Mouse (Mus musculus): Measurements from ENCODE around the gene Rtl8a. TPM values are rescaled to one million over a fixed set of nuclear protein-coding genes. Genes with fewer than 3 reads are reported as not detected.
"Not testable (repeated sequence)": the region's sequence is repeated elsewhere in the genome, so short reads cannot be mapped to it uniquely, and the experiment has no call there.

Rtl8a gene
- total RNA-seq (2021): 100 to 1,000 TPM; 223 to 237 TPM

- intact Hi-C loops (cut with DNase I): not testable (repeated sequence)
- peak; percentile 88 for DNase-seq
Observed at GRCm38 (mm10) chrX:53642980-53643961, at the start of gene Rtl8a. TSS of gene Rtl8a (minus strand) at chrX:53643682.

- DNase-seq: no peak
- intact Hi-C loops (cut with DNase I): no loop called here
Observed at GRCm38 (mm10) chrX:53693141-53693540, 49.7 kb upstream of the Rtl8a start.

DNA sequence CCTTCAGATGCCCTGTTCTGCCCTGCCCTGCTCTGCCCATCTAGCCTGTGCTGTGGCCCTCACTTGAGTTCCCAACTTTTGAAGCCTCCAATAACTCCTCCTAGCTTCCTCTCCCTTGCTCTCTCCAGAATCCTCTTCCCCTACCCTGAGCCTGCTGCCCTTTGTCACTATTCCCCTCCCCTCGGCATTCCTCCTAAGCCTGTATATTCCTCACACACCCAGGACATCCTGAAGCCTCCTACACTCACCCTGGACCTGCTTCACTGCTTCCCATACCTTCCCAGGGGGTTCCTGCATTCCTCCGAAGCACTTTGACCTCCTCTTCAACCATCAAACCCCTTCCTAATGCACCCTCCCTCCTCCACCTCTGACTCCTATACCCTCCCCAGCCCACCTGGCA is 48.6 kb upstream of the Rtl8a start:
- DNase-seq: no peak
- intact Hi-C loops (cut with DNase I): no loop called here

GRCm38 (mm10) chrX:53684676-53685075 is 41.2 kb upstream of the Rtl8a start:
- intact Hi-C loops (cut with DNase I); DNase-seq: not testable (repeated sequence)

- DNase-seq; intact Hi-C loops (cut with DNase I): not testable (repeated sequence)
Observed at GRCm38 (mm10) chrX:53682650-53683049, 39.2 kb upstream of the Rtl8a start.

DNA sequence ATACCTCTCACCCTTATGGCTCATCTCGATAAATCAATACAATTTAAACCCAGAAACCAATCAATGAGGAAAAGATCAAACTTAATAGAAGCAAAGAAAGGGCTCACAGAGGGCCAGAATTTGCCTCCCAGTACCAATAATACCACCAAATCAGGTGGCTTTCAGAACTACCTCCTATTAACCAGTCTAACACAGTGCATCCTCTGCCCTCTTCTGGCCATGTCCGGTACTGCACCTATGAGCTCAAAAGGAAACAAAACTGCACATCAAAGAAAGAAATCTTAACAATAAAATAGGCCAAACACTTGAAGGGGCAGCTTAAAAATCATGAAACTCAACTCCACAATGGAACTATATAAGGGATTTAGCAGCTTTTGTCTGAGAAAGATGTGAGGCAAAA is 33.5 kb upstream of the Rtl8a start:
- intact Hi-C loops (cut with DNase I): not testable (repeated sequence)
- peak; percentile 51 to 76 for DNase-seq

DNA sequence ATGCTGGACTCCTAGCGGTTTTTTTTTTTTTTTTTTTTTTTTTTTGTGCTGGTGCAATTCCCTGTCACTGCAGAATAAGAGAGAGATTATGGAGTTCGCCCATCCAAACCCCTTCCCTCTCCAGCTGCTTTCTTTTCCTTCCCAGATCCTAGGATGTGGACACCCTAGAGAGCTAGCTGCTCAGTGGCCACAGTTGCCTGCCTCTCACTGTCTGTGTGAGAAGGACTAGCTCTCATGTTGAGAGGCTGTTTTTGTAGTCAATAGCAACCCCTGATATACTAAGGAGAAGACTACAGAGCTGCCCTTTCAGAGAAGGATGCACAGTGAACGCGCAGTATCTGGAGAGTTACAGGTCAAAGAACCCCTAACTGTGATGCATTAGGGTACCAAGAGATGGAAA is 27.2 kb upstream of the Rtl8a start:
- intact Hi-C loops (cut with DNase I): loop anchor here (5.0 kb wide), 1 partner anchor 63 kb away; the partner anchor contains the start of genes Gm14597 and Rtl8c
- DNase-seq: peak in 1 of 2 experiments; percentile 5

GRCm38 (mm10) chrX:53670294-53670693 is 26.8 kb upstream of the Rtl8a start, which contains the start of gene Rtl8b:
TSS of gene Rtl8b (minus strand) at chrX:53670408.
- intact Hi-C loops (cut with DNase I): loop anchor here (5.0 kb wide), 1 partner anchor 63 kb away; the partner anchor contains the start of genes Gm14597 and Rtl8c

GRCm38 (mm10) chrX:53669557-53670270 is 26.2 kb upstream of the Rtl8a start:
- intact Hi-C loops (cut with DNase I): loop anchor here (5.0 kb wide), 1 partner anchor 62 kb away; the partner anchor contains the start of genes Gm14597 and Rtl8c
- not testable (repeated sequence) for DNase-seq

More at GRCm38 (mm10) chrX:53670294-53670693, 26.8 kb upstream of the Rtl8a start, which contains the start of gene Rtl8b:
- DNase-seq: peak; percentile 86 to 87

DNA sequence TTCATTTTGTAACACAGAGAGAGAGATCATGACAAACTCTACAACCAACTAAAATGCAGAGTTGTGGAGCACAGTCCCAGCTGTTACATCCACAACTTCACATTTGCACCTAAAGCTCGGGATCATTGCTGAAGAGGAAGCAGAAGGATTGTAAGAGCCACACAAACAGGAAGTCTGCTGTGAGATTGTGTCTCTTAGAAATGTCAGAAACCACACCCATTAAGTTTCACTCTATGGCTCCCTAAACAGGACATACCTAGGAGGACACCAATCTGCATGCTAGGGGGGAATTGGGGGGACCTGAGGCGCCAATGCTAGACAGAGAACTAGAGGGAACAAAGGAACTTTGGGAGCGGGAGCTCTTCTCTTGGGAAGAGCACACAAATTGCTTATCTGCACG is 9.4 kb upstream of the Rtl8a start:
- intact Hi-C loops (cut with DNase I); DNase-seq: not testable (repeated sequence)

DNA sequence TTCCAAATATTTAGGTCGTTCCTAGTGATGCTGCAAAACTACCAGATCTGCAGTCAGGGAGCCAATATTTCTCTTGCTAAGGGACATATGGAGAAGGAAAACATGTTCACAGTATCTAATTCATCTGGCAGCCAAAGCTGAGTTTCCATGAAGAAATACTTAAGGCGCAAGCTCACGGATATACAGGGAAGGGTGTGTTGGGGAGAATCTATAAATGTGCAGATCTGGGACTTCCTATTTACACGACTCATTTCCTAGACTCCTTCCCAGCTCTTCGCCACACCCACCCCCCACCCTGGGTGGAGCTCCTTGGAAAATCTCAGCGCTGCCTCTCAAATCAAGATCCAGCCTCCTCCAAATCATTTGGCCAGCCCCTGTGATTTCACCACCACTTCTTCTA is 2.4 kb upstream of the Rtl8a start:
- no peak for DNase-seq
- intact Hi-C loops (cut with DNase I): no loop called here

DNA sequence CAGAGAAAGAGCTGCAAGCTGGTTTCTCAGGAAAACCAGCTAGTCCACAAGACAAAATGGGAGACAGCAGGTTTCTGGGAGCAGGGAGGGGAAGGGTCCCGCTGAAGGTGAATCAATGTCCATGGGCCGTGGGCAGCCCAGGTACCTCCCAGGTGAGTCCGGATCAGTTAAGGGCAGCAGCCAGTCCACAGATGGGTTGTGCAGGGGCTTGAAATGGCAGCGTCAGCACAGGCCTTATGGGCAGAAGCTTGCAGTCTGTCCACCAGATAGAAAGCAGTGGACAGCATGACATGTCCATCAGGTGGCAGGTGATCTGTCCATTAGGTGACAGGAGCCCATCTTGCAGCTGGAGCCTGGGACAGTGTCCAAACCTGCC is 890 bp downstream of the Rtl8a start:
- peak; percentile 5 to 7 for DNase-seq
- intact Hi-C loops (cut with DNase I): not testable (repeated sequence)

GRCm38 (mm10) chrX:53638107-53638506 is 5.4 kb downstream of the Rtl8a start:
- not testable (repeated sequence) for DNase-seq

GRCm38 (mm10) chrX:53611395-53611794 is 32.1 kb downstream of the Rtl8a start:
- intact Hi-C loops (cut with DNase I); DNase-seq: not testable (repeated sequence)

More at GRCm38 (mm10) chrX:53638107-53638506, 5.4 kb downstream of the Rtl8a start:
- intact Hi-C loops (cut with DNase I): not testable (repeated sequence)

DNA sequence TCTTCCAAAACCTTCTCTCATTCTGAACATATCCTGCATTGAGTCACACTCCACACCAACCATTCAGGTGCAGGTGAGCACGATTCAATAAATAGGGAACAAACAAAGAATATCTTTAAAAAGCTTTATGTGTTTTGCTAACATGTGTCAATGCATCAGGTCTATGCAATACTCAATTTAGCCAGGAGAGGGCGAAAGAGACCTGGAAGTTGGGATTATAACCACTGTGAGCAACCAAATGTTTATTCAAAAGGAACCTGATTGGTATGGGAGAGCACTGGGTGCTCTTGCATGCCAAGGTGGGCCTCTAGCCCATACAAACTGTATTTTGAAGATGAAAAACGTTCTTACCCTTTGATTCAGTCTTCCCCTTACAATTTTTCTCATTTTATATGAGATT is 32.9 kb downstream of the Rtl8a start:
- intact Hi-C loops (cut with DNase I): no loop called here
- peak; percentile 80 to 83 for DNase-seq

DNA sequence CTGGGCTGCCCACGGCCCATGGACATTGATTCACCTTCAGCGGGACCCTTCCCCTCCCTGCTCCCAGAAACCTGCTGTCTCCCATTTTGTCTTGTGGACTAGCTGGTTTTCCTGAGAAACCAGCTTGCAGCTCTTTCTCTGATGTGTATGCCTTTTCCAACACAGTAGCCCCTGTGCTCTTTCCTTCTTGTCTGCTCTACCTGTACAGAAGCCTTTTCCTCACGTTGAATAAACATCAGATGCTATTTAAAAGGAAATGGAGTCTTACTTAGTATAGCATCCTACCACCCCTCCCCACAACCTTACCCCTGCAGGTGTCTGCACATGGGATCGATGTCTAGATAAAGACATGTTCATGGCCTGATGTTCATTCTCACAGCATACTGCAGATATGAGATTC is 34.6 kb downstream of the Rtl8a start, which contains the start of gene Gm14597:
Gene Gm14597, minus strand, starts transcription at position 101 of the 400 bp plus-strand sequence.
- intact Hi-C loops (cut with DNase I): loop anchor here (5.0 kb wide), 2 partner anchors 63 to 188 kb away; partner anchors contain the start of genes Rtl8b and Xlr

DNA sequence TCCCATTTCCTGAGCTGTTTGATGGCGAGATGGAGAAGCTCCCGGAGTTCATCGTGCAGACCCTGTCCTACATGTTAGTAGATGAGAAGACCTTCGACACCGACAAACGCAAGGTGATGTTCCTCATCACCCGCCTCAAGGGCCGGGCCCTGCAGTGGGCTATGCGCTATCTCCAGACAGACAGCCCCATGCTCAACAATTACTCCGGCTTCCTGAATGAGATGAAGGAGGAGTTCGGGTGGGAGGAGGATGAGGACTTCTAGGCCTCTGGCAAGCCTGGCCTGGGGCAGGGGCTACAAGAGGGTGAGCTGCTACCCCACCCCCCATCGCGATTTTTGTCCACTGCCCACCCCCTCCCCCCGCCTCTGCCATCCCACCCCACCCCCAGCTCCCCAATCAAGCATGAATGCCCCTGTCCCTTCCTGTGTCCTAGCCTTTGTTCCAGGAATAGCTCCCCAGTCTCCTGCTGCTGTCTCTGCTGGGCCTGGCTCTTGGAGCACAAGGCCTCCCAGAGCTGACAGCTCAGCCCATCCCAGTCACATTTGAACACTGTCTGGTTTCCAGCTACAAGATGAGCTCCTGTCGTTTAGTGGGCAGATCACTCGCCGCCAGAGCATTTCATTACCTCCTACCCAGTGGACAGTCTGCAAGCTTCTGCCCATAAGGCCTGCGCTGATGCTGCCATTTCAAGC is 35.2 kb downstream of the Rtl8a start:
- intact Hi-C loops (cut with DNase I): loop anchor here (5.0 kb wide), 2 partner anchors 64 to 189 kb away; partner anchors contain the start of genes Rtl8b and Xlr
- peak; percentile 7 to 17 for DNase-seq

More for the DNA sequence above, 34.6 kb downstream of the Rtl8a start, which contains the start of gene Gm14597:
- DNase-seq: not testable (repeated sequence)

DNA sequence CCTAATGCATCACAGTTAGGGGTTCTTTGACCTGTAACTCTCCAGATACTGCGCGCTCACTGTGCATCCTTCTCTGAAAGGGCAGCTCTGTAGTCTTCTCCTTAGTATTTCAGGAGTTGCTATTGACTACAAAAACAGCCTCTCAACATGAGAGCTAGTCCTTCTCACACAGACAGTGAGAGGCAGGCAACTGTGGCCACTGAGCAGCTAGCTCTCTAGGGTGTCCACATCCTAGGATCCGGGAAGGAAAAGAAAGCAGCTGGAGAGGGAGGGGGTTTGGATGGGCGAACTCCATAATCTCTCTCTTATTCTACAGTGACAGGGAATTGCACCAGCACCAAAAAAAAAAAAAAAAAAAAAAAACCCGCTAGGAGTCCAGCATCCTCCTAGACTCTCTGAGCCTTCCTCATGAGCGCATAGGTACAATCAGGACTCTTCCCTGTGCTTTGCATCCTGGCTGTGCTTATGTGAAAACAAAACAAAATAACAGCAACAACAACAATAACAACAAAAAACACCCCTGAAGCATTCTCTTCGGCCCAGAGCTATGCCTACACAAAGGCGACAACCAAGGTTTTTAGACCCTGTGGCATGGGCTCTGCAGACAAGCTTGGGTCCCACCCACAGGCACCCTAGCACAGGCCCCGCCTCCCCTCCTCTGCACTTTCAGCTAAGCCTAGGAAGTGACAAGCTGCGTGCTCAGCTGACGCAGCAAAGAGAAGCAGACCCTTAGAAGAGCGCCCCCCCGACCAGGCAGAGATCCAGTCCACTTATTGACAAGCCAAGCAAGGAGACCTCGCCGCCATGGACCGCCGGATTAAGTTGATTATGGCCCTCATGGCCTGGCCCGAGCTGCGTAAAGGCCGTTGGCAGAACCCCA is 36.0 kb downstream of the Rtl8a start, which contains the start of gene Rtl8c:
Gene Rtl8c, plus strand, starts transcription at position 791 of the 880 bp plus-strand sequence.
- peak; percentile 58 to 64 for DNase-seq
- intact Hi-C loops (cut with DNase I): loop anchor here (5.0 kb wide), 2 partner anchors 65 to 190 kb away; partner anchors contain the start of genes Rtl8b and Xlr

DNA sequence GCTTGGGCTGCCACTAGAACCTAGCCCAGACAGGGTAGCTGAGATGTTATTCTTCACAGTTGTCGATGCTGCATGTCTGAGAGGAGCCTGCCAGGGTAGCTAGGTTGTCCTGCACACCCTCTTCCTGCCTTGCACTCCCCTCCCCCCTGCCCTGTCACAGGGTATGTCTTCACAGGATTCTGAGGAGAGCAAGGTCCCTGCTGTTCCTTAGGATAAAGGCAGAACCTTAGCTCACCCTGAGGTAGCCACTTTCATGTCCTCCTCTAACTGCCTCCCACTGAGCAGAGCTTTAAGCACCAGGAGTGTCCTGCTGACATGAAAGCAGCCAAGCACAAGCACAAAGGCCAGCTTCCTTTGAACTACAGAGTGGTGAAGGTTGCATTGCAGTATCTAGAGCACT is 37.3 kb downstream of the Rtl8a start:
- intact Hi-C loops (cut with DNase I): loop anchor here (5.0 kb wide), 2 partner anchors 66 to 191 kb away; partner anchors contain the start of genes Rtl8b and Xlr

More for the DNA sequence above, 37.3 kb downstream of the Rtl8a start:
- not testable (repeated sequence) for DNase-seq

All from heart, postnatal 10 days (tissue).